Mouse (Mus musculus): ENCODE measurements around the gene Ehmt2. TPM values are rescaled to one million over a fixed set of nuclear protein-coding genes. Genes with fewer than 3 reads are reported as not detected.

The Ehmt2 gene
- polyA plus RNA-seq, 1 experiment from 2014 or later: 70.1 TPM

DNA sequence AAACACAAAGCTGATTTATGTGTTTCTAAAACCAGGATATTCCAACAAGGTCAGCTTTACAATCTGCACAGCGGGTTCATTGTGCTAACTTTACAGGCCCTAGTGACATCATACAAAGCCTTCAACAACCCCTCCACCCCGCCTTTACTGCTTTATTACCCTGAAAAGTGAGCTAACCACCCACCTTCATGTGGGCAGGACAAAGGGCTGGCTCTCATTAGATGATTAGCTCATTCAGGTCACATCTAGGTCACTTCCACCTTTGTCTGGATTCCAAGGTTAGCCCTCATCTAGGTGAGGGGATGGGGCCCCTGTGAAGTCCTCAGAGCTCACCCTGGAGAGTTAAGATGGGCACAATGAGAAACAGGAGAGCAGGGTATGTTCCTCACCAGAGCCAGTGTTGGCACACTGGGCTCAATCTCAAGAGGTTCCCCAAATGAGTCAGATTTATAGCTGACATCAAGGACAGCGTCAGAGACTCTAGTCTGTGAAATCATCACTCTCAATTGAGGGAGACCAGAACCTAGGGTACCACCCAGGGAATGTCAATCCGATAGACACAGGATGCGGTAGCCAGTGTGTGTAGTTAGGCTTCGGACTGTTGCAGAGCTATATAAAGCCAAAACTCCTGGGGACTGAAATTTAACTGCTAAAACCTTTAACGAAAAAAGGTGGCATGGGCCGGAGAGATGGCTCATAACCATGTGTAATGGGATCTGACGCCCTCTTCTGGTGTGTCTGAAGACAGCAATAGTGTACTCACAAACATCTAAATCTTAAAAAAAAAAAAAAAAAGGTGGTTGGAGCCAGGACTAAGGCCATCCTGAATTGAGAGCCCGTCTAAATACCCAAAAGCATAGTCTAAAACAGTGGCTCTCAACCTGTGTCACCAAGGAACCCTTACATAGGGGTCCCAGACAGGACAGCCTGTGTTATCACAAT lies 52.5 kb downstream of the Ehmt2 start:
- H3K9me3 ChIP-seq (ENCODE audit: control insufficient read depth, low read length): no peaks in the 10 kb centered on the region
- H3K36me3 ChIP-seq (ENCODE audit: control insufficient read depth, insufficient read depth, low read length): peaks cover 12% of the 10 kb centered on the region
- ATAC-seq (ENCODE audit: low FRiP score) (no peak), DNase-seq (ENCODE audit: low spot score) (no peak)
- H3K4me3 ChIP-seq (ENCODE audit: low read depth, low read length): peak overlapping the region; percentile 92
- H3K27me3 ChIP-seq (ENCODE audit: control insufficient read depth, insufficient read depth, low read length): peaks cover 5% of the 10 kb centered on the region
- peak overlapping the region; percentile 92 for H3K27ac ChIP-seq (ENCODE audit: low read depth, low read length)
- WGBS: 32% methylated on average over 10 of the region's 10 CpGs
- H3K4me1 ChIP-seq (replicated peaks; ENCODE audit: control insufficient read depth, insufficient read depth, low read length): 0 out of 2 replicates have a peak, but pooled peaks cover 6% of the 10 kb centered on the region
- peak overlapping the region; percentile 99 for H3K9ac ChIP-seq (ENCODE audit: low read depth, low read length)
- peak overlapping the region; percentile 90 for H3K4me2 ChIP-seq (replicated peaks; ENCODE audit: low read depth, low read length)

DNA sequence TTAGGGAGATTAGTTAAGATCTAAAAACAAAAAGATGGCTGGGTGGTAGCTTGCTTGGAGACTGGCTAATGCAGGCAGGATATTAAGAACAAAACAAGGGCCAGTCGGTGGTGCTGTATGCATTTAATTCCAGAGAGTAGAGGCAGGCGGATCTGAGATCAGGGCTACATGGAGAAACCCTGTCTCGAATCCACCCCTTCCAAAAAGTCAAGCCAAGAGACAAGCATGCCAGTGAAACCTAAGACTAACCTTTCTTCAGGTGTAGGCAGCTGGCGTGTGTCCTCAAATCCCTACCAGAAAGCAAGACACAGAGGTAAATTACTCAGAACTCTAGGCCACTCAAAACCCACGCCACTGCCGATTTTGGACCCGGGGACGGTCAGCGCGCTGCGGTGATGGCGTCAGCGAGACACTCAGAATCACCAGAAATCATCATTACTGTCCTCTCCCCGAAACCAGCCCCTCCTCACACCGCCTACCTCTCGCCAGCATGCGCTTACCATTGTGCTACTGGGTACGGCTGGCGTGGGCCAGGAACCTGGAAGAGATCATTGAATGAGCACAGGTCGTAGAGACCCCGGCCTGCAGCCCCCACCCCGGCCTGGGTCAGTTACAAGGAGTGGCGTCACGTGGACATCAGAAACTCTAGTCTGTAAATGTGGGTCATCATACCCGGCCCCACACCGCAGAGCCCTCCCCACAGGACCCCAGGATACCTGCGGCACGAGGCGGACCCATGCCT lies 53.5 kb downstream of the Ehmt2 start:
- peak; percentile 70 for ATAC-seq (ENCODE audit: low FRiP score)
- no peak for DNase-seq (ENCODE audit: low spot score)
- Histone ChIP-seq H3K4me2 (replicated peaks; ENCODE audit: low read depth, low read length) (peak overlapping the region; percentile 90), H3K9me3 (ENCODE audit: control insufficient read depth, low read length) (no peaks in the 10 kb centered on the region), H3K27ac (ENCODE audit: low read depth, low read length) (peak overlapping the region; percentile 92), H3K27me3 (ENCODE audit: control insufficient read depth, insufficient read depth, low read length) (peaks cover 10% of the 10 kb centered on the region), H3K4me1 (replicated peaks; ENCODE audit: control insufficient read depth, insufficient read depth, low read length) (0 out of 2 replicates have a peak, but pooled peaks cover 6% of the 10 kb centered on the region), H3K4me3 (ENCODE audit: low read depth, low read length) (peak overlapping the region; percentile 92), H3K9ac (ENCODE audit: low read depth, low read length) (peak overlapping the region; percentile 99), H3K36me3 (ENCODE audit: control insufficient read depth, insufficient read depth, low read length) (peaks cover 12% of the 10 kb centered on the region)
- 2% methylated on average over 28 of the region's 29 CpGs for WGBS

DNA sequence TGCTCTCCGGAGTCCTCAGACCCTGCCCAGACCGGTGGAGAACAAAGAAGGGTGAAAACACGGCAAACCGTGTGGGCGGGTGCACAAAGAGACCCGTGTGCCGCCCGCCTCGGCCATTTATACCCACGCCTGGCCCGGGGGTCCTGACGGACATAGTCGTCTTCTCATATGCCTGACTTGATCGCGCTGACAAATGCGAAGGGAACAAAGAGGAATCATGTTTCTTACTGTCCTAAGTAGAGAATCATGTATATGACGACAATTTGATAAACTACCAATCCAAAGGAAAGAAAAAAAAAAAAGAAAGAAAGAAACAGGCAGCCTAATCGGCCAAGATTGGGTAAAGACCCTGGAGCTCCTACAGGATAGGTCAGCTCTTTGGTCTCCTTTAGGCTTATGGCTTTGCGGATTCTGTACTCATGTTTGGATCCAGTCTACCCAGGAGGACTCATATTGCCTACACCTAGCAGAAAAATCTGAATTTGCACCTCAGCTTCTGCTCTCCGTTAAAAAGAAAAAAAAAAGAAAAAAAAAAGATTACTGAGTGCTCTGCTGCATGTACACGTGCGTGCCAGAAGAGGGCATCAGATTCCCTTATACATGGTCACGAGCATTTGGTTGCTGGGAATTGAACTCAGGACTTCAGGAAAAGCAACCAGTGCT lies 54.2 kb downstream of the Ehmt2 start:
- DNase-seq (ENCODE audit: low spot score) (peak; percentile 88), ATAC-seq (ENCODE audit: low FRiP score) (peak; percentile 80)
- Histone ChIP-seq H3K4me1 (replicated peaks; ENCODE audit: control insufficient read depth, insufficient read depth, low read length) (0 out of 2 replicates have a peak, but pooled peaks cover 6% of the 10 kb centered on the region), H3K36me3 (ENCODE audit: control insufficient read depth, insufficient read depth, low read length) (peaks cover 12% of the 10 kb centered on the region), H3K9me3 (ENCODE audit: control insufficient read depth, low read length) (no peaks in the 10 kb centered on the region), H3K4me3 (ENCODE audit: low read depth, low read length) (peak overlapping the region; percentile 92), H3K4me2 (replicated peaks; ENCODE audit: low read depth, low read length) (peak overlapping the region; percentile 90), H3K27me3 (ENCODE audit: control insufficient read depth, insufficient read depth, low read length) (peaks cover 11% of the 10 kb centered on the region), H3K27ac (ENCODE audit: low read depth, low read length) (peak overlapping the region; percentile 92), H3K9ac (ENCODE audit: low read depth, low read length) (peak overlapping the region; percentile 99)
- under 1% methylated on average over 23 of the region's 23 CpGs for WGBS

DNA sequence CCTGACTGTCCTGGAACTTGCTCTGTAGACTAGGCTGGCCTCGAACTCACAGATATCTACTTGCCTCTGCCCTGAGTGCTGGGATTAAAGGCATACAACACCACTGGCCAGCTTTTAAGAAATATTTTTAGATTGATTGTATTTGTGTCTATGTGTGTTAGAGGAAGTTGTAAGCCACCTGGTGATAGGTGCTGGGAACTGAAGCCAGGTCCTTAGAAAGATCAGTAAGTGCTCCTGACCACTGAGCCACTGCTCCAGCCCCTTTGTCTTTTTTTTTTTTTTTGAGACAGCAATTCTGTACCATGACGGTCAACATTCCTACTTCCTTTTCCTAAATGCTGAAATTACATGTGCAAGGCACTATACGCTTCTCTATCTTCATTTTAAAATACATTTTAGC lies 55.0 kb downstream of the Ehmt2 start:
- H3K36me3 ChIP-seq (ENCODE audit: control insufficient read depth, insufficient read depth, low read length): peaks cover 12% of the 10 kb centered on the region
- H3K9me3 ChIP-seq (ENCODE audit: control insufficient read depth, low read length): no peaks in the 10 kb centered on the region
- ATAC-seq (ENCODE audit: low FRiP score) (no peak), DNase-seq (ENCODE audit: low spot score) (no peak)
- no peak overlapping the region for H3K4me2 ChIP-seq (replicated peaks; ENCODE audit: low read depth, low read length)
- 92% methylated on average over 3 of the region's 3 CpGs for WGBS
- H3K27me3 ChIP-seq (ENCODE audit: control insufficient read depth, insufficient read depth, low read length): peaks cover 11% of the 10 kb centered on the region
- H3K27ac ChIP-seq (ENCODE audit: low read depth, low read length): no peak overlapping the region
- H3K4me3 ChIP-seq (ENCODE audit: low read depth, low read length): no peak overlapping the region
- 0 out of 2 replicates have a peak, but pooled peaks cover 6% of the 10 kb centered on the region for H3K4me1 ChIP-seq (replicated peaks; ENCODE audit: control insufficient read depth, insufficient read depth, low read length)
- H3K9ac ChIP-seq (ENCODE audit: low read depth, low read length): no peak overlapping the region

DNA sequence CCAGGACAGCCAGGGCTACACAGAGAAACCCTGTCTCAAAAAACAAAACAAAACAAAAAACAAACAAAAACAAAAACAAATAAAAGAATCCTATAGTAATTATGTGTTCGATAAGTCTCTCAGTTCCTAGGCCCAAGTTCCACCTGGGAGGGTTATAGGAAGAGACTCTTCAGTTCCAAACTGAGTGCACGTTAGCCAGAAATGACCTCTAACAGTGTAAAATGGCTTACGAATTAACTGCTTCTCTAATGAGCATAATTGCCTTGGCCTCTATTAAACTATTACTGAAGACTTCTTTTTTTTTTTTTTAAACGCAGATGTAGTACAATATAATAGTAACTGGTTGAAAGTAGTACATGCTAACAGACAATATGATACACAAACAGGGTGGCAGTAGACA lies 55.6 kb downstream of the Ehmt2 start:
- H3K9ac ChIP-seq (ENCODE audit: low read depth, low read length): no peak overlapping the region
- WGBS: 90% methylated on average over 4 of the region's 4 CpGs
- H3K4me1 ChIP-seq (replicated peaks; ENCODE audit: control insufficient read depth, insufficient read depth, low read length): 0 out of 2 replicates have a peak, but pooled peaks cover 6% of the 10 kb centered on the region
- peaks cover 12% of the 10 kb centered on the region for H3K36me3 ChIP-seq (ENCODE audit: control insufficient read depth, insufficient read depth, low read length)
- H3K9me3 ChIP-seq (ENCODE audit: control insufficient read depth, low read length): no peaks in the 10 kb centered on the region
- no peak overlapping the region for H3K4me2 ChIP-seq (replicated peaks; ENCODE audit: low read depth, low read length)
- H3K27ac ChIP-seq (ENCODE audit: low read depth, low read length): no peak overlapping the region
- ATAC-seq (ENCODE audit: low FRiP score) (no peak), DNase-seq (ENCODE audit: low spot score) (no peak)
- peaks cover 11% of the 10 kb centered on the region for H3K27me3 ChIP-seq (ENCODE audit: control insufficient read depth, insufficient read depth, low read length)
- H3K4me3 ChIP-seq (ENCODE audit: low read depth, low read length): no peak overlapping the region

DNA sequence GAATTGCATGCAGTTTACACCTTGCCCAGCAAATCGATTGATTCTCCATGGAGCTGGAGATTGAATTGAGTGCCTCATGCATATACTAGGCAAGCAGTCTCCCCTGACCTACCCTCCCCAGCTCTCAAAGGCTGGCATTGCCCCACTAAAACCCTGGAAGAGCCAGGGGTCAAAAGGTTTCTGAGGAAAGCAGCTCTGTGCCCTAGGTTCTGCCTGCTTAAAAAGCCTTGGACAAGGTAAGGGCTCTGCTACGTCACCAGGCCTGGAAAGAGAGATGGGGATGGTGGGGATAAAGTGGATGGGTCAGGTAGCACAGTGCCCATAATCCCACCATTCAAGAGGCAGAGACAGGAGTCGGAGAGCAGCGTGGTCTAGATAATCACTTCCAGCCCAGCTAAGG lies 56.6 kb downstream of the Ehmt2 start:
- H3K4me3 ChIP-seq (ENCODE audit: low read depth, low read length): no peak overlapping the region
- H3K9me3 ChIP-seq (ENCODE audit: control insufficient read depth, low read length): no peaks in the 10 kb centered on the region
- H3K27me3 ChIP-seq (ENCODE audit: control insufficient read depth, insufficient read depth, low read length): peaks cover 11% of the 10 kb centered on the region
- H3K4me2 ChIP-seq (replicated peaks; ENCODE audit: low read depth, low read length): no peak overlapping the region
- H3K4me1 ChIP-seq (replicated peaks; ENCODE audit: control insufficient read depth, insufficient read depth, low read length): 0 out of 2 replicates have a peak, but pooled peaks cover 7% of the 10 kb centered on the region
- no peak for ATAC-seq (ENCODE audit: low FRiP score)
- WGBS: 79% methylated on average over 4 of the region's 4 CpGs
- H3K9ac ChIP-seq (ENCODE audit: low read depth, low read length): no peak overlapping the region
- no peak for DNase-seq (ENCODE audit: low spot score)
- H3K36me3 ChIP-seq (ENCODE audit: control insufficient read depth, insufficient read depth, low read length): peaks cover 8% of the 10 kb centered on the region
- no peak overlapping the region for H3K27ac ChIP-seq (ENCODE audit: low read depth, low read length)

DNA sequence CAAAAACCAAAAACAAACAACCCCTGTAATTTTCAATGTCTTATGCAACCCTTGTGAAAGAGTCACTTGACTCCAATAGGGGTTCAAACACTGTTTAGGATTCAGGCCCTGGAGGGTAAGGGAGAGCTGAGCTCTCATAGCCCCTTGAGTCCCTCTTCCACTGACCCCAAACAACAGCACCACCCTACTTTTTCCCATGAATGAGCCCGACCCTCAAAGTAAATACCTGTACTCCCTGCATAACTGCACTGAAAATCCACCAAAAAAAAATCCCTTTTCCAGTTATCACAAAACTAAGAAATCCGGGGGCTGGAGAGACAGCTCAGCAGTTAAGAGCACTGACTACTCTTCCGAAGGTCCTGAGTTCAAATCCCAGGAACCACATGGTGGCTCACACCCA lies 57.6 kb downstream of the Ehmt2 start:
- Histone ChIP-seq H3K36me3 (ENCODE audit: control insufficient read depth, insufficient read depth, low read length) (no peaks in the 10 kb centered on the region), H3K9me3 (ENCODE audit: control insufficient read depth, low read length) (no peaks in the 10 kb centered on the region), H3K27me3 (ENCODE audit: control insufficient read depth, insufficient read depth, low read length) (peaks cover 11% of the 10 kb centered on the region), H3K27ac (ENCODE audit: low read depth, low read length) (no peak overlapping the region), H3K4me1 (replicated peaks; ENCODE audit: control insufficient read depth, insufficient read depth, low read length) (0 out of 2 replicates have a peak, but pooled peaks cover 3% of the 10 kb centered on the region), H3K9ac (ENCODE audit: low read depth, low read length) (no peak overlapping the region), H3K4me2 (replicated peaks; ENCODE audit: low read depth, low read length) (no peak overlapping the region), H3K4me3 (ENCODE audit: low read depth, low read length) (no peak overlapping the region)
- no peak for DNase-seq (ENCODE audit: low spot score)
- WGBS: 82% methylated on average over 3 of the region's 3 CpGs
- no peak for ATAC-seq (ENCODE audit: low FRiP score)

DNA sequence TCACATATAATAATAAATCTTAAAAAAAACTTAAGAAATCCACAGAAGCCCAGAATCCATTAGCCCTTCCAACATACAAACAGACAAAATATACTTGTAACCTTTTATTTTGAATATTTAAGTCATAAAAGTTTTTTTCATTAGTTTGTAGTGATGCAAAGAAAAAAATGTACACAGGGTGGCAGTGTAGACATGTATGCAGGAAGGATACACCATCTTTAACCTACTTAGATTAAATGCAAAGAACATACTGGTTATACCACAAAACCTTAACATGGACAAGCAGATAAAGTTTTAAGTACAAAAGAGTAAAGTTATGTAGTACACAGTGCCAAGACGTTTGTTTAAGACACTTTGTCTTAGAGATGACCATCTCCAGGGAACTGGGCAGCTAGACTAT lies 58.1 kb downstream of the Ehmt2 start:
- DNase-seq (ENCODE audit: low spot score): no peak
- Histone ChIP-seq H3K27me3 (ENCODE audit: control insufficient read depth, insufficient read depth, low read length) (peaks cover 11% of the 10 kb centered on the region), H3K4me2 (replicated peaks; ENCODE audit: low read depth, low read length) (no peak overlapping the region), H3K9me3 (ENCODE audit: control insufficient read depth, low read length) (no peaks in the 10 kb centered on the region), H3K27ac (ENCODE audit: low read depth, low read length) (no peak overlapping the region), H3K4me1 (replicated peaks; ENCODE audit: control insufficient read depth, insufficient read depth, low read length) (0 out of 2 replicates have a peak, but pooled peaks cover 2% of the 10 kb centered on the region), H3K9ac (ENCODE audit: low read depth, low read length) (no peak overlapping the region), H3K36me3 (ENCODE audit: control insufficient read depth, insufficient read depth, low read length) (no peaks in the 10 kb centered on the region), H3K4me3 (ENCODE audit: low read depth, low read length) (no peak overlapping the region)
- 41% methylated on average over 1 of the region's 1 CpGs for whole genome bisulfite sequencing
- ATAC-seq (ENCODE audit: low FRiP score): no peak

Measured in hindbrain, embryonic 11.5 days (tissue).